Mouse (Mus musculus) G1E (cell line): ENCODE measurements around the gene Heatr4.

Source experiments
- CTCF ChIP-seq: IDR thresholded peaks from 2 replicates; pipeline ENCODE4 v1.5.1; 2012; ENCODE audit warnings: low read depth, low read length, inconsistent platforms, mixed read lengths
- GATA1 ChIP-seq: IDR thresholded peaks from 2 replicates; pipeline ENCODE4 v1.6.1; 2012; ENCODE audit warnings: borderline replicate concordance, low read length, inconsistent platforms, mixed read lengths
- GATA2 ChIP-seq: IDR thresholded peaks from 2 replicates; pipeline ENCODE4 v1.6.1; 2012; ENCODE audit warnings: low read depth, low read length, inconsistent platforms, borderline replicate concordance
- POLR2AphosphoS5 ChIP-seq: IDR thresholded peaks from 2 replicates; pipeline ENCODE4 v1.6.1; 2012; ENCODE audit warnings: low read depth, low read length, inconsistent platforms; ENCODE audit not compliant: insufficient replicate concordance
- TAL1 ChIP-seq: conservative IDR thresholded peaks from 2 replicates; pipeline ENCODE4 v1.6.1; 2012; ENCODE audit warnings: low read depth, low read length, inconsistent platforms, mixed read lengths

GRCm38 (mm10) chr12:84008729-84009128 lies 24.1 kb upstream of the Heatr4 start:
- TF ChIP-seq CTCF: no peak
- no peak for TF ChIP-seq GATA1
- no peak for TF ChIP-seq TAL1
- TF ChIP-seq POLR2AphosphoS5: no peak
- TF ChIP-seq GATA2: no peak
